Mouse (Mus musculus) cerebellum, adult 2 months (tissue): ENCODE measurements around the gene Il3ra.

Source experiments
- CTCF ChIP-seq: fragments of 200-500 bp; IDR thresholded peaks from 2 replicates; pipeline ENCODE4 v1.5.1; 2011; ENCODE audit warnings: low read depth, mild to moderate bottlenecking, control low read depth, low read length, moderate library complexity, borderline replicate concordance; ENCODE audit not compliant: insufficient read depth
- POLR2A ChIP-seq: fragments of 200-500 bp; IDR thresholded peaks from 2 replicates; pipeline ENCODE4 v1.6.1; 2011; ENCODE audit warnings: low read length, control low read depth, borderline replicate concordance; ENCODE audit not compliant: insufficient read depth

DNA sequence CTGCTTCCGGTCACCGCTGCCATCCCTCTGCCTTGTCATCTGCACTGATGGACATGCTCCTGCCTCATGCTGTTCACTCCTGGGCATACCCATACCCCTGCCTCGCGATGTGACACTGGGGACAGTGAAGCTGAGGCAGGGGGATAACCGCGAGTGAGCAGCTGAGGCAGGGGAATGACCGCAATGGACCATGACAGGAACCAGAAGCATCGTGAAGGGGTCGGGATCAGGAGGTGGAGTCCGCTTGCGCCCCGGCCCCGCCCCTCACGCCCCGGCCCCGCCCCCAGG is 682 bp downstream of the Il3ra start:
- TF ChIP-seq POLR2A (no peak), CTCF (no peak)
